ENCODE assay signal across 18 mouse cellular contexts in genomic region chr11:55217418-55217817, GRCm38 (mm10). TPM values are rescaled to one million over a fixed set of nuclear protein-coding genes. Genes with fewer than 3 reads are reported as not detected.
DNase-seq lines count a peak whose midpoint lies in the region; ATAC-seq and TF ChIP-seq lines count a peak whose summit lies in the region.
"Had no signal": no experiment of that assay in that cellular context is flagged by ENCODE, and none has a peak within 500 bp of the region (broad histone marks: within the 10 kb centered on the region; RNA-seq: fewer than 3 reads in every experiment).

No protein-coding gene starts in this region.

- H3K27me3 ChIP-seq in intestine, embryonic 16.5 days (replicated peaks; ENCODE audit: control insufficient read depth, insufficient read depth, low read length) = no peaks in the 10 kb centered on the region
- no peaks in the 10 kb centered on the region for H3K27me3 ChIP-seq in liver, embryonic 15.5 days
- H3K27me3 ChIP-seq in heart, embryonic 10.5 days (ENCODE audit: insufficient read depth, poor library complexity, severe bottlenecking) = no peaks in the 10 kb centered on the region
- H3K27me3 ChIP-seq: heart, embryonic 13.5 days; limb, embryonic 12.5 days; megakaryocyte, embryonic 14.5 days had no signal

- H3K27ac ChIP-seq in intestine, embryonic 16.5 days (ENCODE audit: low read length) = peak overlapping the region; percentile 10; the same call in 1 of the 2 replicates
- H3K27ac ChIP-seq in liver, embryonic 15.5 days (replicated peaks) = peak overlapping the region; percentile 64; the same call in 1 of the 2 replicates
- H3K27ac ChIP-seq in heart, embryonic 10.5 days = no peak overlapping the region; the same call in 1 of the 2 replicates
- H3K27ac ChIP-seq: heart, embryonic 13.5 days; hindbrain, embryonic 10.5 days; limb, embryonic 12.5 days had no signal

- 0 out of 2 replicates have a peak, but pooled peaks cover 3% of the 10 kb centered on the region for H3K36me3 ChIP-seq in intestine, embryonic 16.5 days (ENCODE audit: control insufficient read depth, insufficient read depth, low read length)
- H3K36me3 ChIP-seq in liver, embryonic 15.5 days (replicated peaks) = peaks cover 20% of the 10 kb centered on the region
- peaks cover 23% of the 10 kb centered on the region; the same call in 1 of the 2 replicates for H3K36me3 ChIP-seq in heart, embryonic 10.5 days

- WGBS in intestine, embryonic 16.5 days = 68% methylated on average over 4 of the region's 4 CpGs
- WGBS in liver, embryonic 15.5 days (ENCODE audit: insufficient replicate concordance) = 64% methylated on average over 4 of the region's 4 CpGs
- WGBS in lung, adult 2 months = 81% methylated on average over 4 of the region's 4 CpGs
- whole genome bisulfite sequencing in heart, embryonic 10.5 days = 71% methylated on average over 4 of the region's 4 CpGs

- ATAC-seq in intestine, embryonic 16.5 days = peak; percentile 69
- peak; percentile 77 for ATAC-seq in liver, embryonic 15.5 days (ENCODE audit: insufficient read depth)
- ATAC-seq: forebrain, postnatal 0 days; midbrain, embryonic 16.5 days had no signal

- no peak overlapping the region for H3K4me3 ChIP-seq in intestine, embryonic 16.5 days (ENCODE audit: low read length)
- H3K4me3 ChIP-seq in liver, embryonic 15.5 days (replicated peaks) = no peak overlapping the region
- H3K4me3 ChIP-seq in lung, adult 2 months (replicated peaks; ENCODE audit: extremely low read depth, low read depth, low read length) = no peak overlapping the region
- no peak overlapping the region for H3K4me3 ChIP-seq in heart, embryonic 10.5 days
- H3K4me3 ChIP-seq: erythroblast, embryonic 14.5 days; heart, embryonic 13.5 days; hindbrain, embryonic 10.5 days; limb, embryonic 12.5 days; megakaryocyte, embryonic 14.5 days had no signal

- no peak for TF ChIP-seq POLR2A in lung, adult 2 months (IDR thresholded peaks at IDR 0.05; ENCODE audit: borderline replicate concordance, extremely low read depth, low read depth, low read length)

- TF ChIP-seq CTCF in lung, adult 2 months (IDR thresholded peaks at IDR 0.05; ENCODE audit: insufficient read depth, low read length) = no peak

- no peak overlapping the region for H3K9ac ChIP-seq in intestine, embryonic 16.5 days (ENCODE audit: low read depth, low read length)
- H3K9ac ChIP-seq in liver, embryonic 15.5 days = no peak overlapping the region
- H3K9ac ChIP-seq: forebrain, postnatal 0 days; heart, embryonic 13.5 days; limb, embryonic 12.5 days had no signal

- H3K9me3 ChIP-seq in intestine, embryonic 16.5 days (ENCODE audit: control insufficient read depth, low read length) = no peaks in the 10 kb centered on the region
- no peaks in the 10 kb centered on the region for H3K9me3 ChIP-seq in liver, embryonic 15.5 days (replicated peaks)
- no peaks in the 10 kb centered on the region; the same call in 1 of the 2 replicates for H3K9me3 ChIP-seq in heart, embryonic 10.5 days
- H3K9me3 ChIP-seq: heart, embryonic 13.5 days; limb, embryonic 12.5 days; megakaryocyte, embryonic 14.5 days had no signal

- peaks cover 12% of the 10 kb centered on the region for H3K4me1 ChIP-seq in intestine, embryonic 16.5 days (ENCODE audit: control insufficient read depth, insufficient read depth, low read length)
- H3K4me1 ChIP-seq in liver, embryonic 15.5 days (replicated peaks) = peaks cover 27% of the 10 kb centered on the region
- peaks cover 6% of the 10 kb centered on the region; the same call in 1 of the 2 replicates for H3K4me1 ChIP-seq in lung, adult 2 months (ENCODE audit: control insufficient read depth, insufficient read depth, low read length)
- H3K4me1 ChIP-seq in heart, embryonic 10.5 days = peaks cover 29% of the 10 kb centered on the region
- H3K4me1 ChIP-seq: hindbrain, embryonic 10.5 days; limb, embryonic 12.5 days had no signal

- H3K4me2 ChIP-seq in intestine, embryonic 16.5 days (ENCODE audit: low read depth, low read length) = no peak overlapping the region
- 0 out of 2 replicates have a peak overlapping the region, but pooled peaks have one; percentile 16 for H3K4me2 ChIP-seq in liver, embryonic 15.5 days
- H3K4me2 ChIP-seq: heart, embryonic 13.5 days; limb, embryonic 12.5 days had no signal

- DNase-seq in kidney, adult 18-20 months = peak; percentile 75
- peak; percentile 40 for DNase-seq in kidney, postnatal 10 days
- DNase-seq in cerebellum, adult 9-10 months = no peak
- DNase-seq in lung, adult 2 months = no peak
- no peak for DNase-seq in heart, embryonic 10.5 days (ENCODE audit: low spot score)
- DNase-seq in thymus, postnatal 36 days = no peak
- DNase-seq: cerebellum, adult 9-11 months; forebrain, postnatal 0 days; lung, postnatal 14 days; thymus, postnatal 4 days had no signal

RNA-seq across cellular contexts. Expression of gene Slc36a1, which starts 13.3 kb away (rescaled TPM):
- polyA plus RNA-seq in intestine, embryonic 16.5 days (2015; fragmentation: Nextera tagmentation; extraction: Ambion mirVana) = 2.4 and 2.8 TPM in 2 replicates
- 1.8 and 2.6 TPM in 2 replicates for polyA plus RNA-seq in liver, embryonic 15.5 days (2015; fragmentation: Nextera tagmentation; extraction: Ambion mirVana)
- polyA plus RNA-seq in lung, adult 2 months (2012; rRNA removed) = 15.6 and 19.4 TPM in 2 replicates
- polyA plus RNA-seq in heart, embryonic 10.5 days (2016; fragmentation: Nextera tagmentation; extraction: Ambion mirVana) = 1.3 TPM in 2 replicates

RNA-seq across cellular contexts. Expression of gene Slc36a2, which starts 32.5 kb away (rescaled TPM):
- polyA plus RNA-seq in intestine, embryonic 16.5 days (2015; fragmentation: Nextera tagmentation; extraction: Ambion mirVana) = 0.32 and 0.70 TPM in 2 replicates
- 27.3 and 33.2 TPM in 2 replicates for polyA plus RNA-seq in liver, embryonic 15.5 days (2015; fragmentation: Nextera tagmentation; extraction: Ambion mirVana)
- 75.9 and 90.6 TPM in 2 replicates for polyA plus RNA-seq in lung, adult 2 months (2012; rRNA removed)
- polyA plus RNA-seq in heart, embryonic 10.5 days (2016; fragmentation: Nextera tagmentation; extraction: Ambion mirVana) = 2.2 and 2.8 TPM in 2 replicates

Comparison
In these comparisons a context has a peak if more than half of its experiments do, and no peak if none do; other contexts are left out.
1. DNase-seq: peak in kidney, adult 18-20 months (single experiment) and kidney, postnatal 10 days (single experiment); none in cerebellum, adult 9-10 months (single experiment), lung, adult 2 months (single experiment), heart, embryonic 10.5 days (single experiment) and thymus, postnatal 36 days (0 of 2).